Mouse (Mus musculus) brain, embryonic 14.5 days (tissue): ENCODE results near the gene Ccnh.

Experiments
- CTCF ChIP-seq: fragments of 200-500 bp; IDR thresholded peaks from 2 replicates; pipeline ENCODE4 v1.5.1; 2012; ENCODE audit warnings: inconsistent platforms, mild to moderate bottlenecking, moderate library complexity, borderline replicate concordance; ENCODE audit not compliant: insufficient read depth, insufficient read length; ENCODE audit errors: extremely low read depth
- POLR2A ChIP-seq: fragments of 200-500 bp; IDR thresholded peaks from 2 replicates; pipeline ENCODE4 v1.6.1; 2012; ENCODE audit warnings: mild to moderate bottlenecking, inconsistent platforms, borderline replicate concordance; ENCODE audit not compliant: poor library complexity, insufficient read depth, insufficient read length, severe bottlenecking; ENCODE audit errors: extremely low read depth

GRCm38 (mm10) chr13:85189644-85190121, 475 bp downstream of the Ccnh start:
- TF ChIP-seq POLR2A (no peak), CTCF (no peak)
